Mouse (Mus musculus) myocyte (in vitro differentiated cells): Measurements from ENCODE around the gene Pygo2. TPM values are rescaled to one million over a fixed set of nuclear protein-coding genes. Genes with fewer than 3 reads are reported as not detected.

ENCODE experiments used
- H3K27me3 ChIP-seq: one replicate; pipeline ENCODE4 v1.6.1; 2011; ENCODE audit not compliant: control insufficient read depth, insufficient read depth, insufficient read length
- H3K36me3 ChIP-seq: one replicate; pipeline ENCODE4 v1.6.1; 2011; ENCODE audit not compliant: control insufficient read depth, insufficient read depth
- H3K4me2 ChIP-seq: one replicate; pipeline ENCODE4 v1.6.1; 2011; ENCODE audit warnings: low read depth, control low read depth
- H3K4me3 ChIP-seq: one replicate; pipeline ENCODE4 v1.5.1; 2011; ENCODE audit warnings: mild to moderate bottlenecking, control low read depth, moderate library complexity
- H3K79me2 ChIP-seq: one replicate; pipeline ENCODE4 v1.6.1; 2011; ENCODE audit not compliant: control insufficient read depth, insufficient read depth
- H3ac ChIP-seq: one replicate; pipeline ENCODE4 v1.6.1; 2011; ENCODE audit not compliant: control insufficient read depth, insufficient read length
- CEBPB ChIP-seq: IDR thresholded peaks from 2 replicates; pipeline ENCODE4 v1.6.1; 2011; ENCODE audit warnings: mild to moderate bottlenecking, moderate library complexity; ENCODE audit not compliant: poor library complexity, insufficient read depth, severe bottlenecking
- E2F4 ChIP-seq: IDR thresholded peaks from one replicate; pipeline ENCODE4 v1.6.1; 2011; ENCODE audit warnings: mild to moderate bottlenecking, control low read depth, moderate library complexity; ENCODE audit not compliant: insufficient read depth
- MAX ChIP-seq: IDR thresholded peaks from one replicate; pipeline ENCODE4 v1.6.1; 2011; ENCODE audit warnings: low read depth, mild to moderate bottlenecking, control low read depth
- MYOD1 ChIP-seq, 3 experiments: IDR thresholded peaks; one replicate each; pipeline ENCODE4 v1.6.1; 2011; ENCODE audit warnings: control low read depth in 2 of 3, low read depth in 2 of 3, mild to moderate bottlenecking in 2 of 3, moderate library complexity in 1 of 3; ENCODE audit not compliant: insufficient read length in 2 of 3, control insufficient read depth in 1 of 3
- MYOG ChIP-seq, 3 experiments: IDR thresholded peaks; one replicate each; pipeline ENCODE4 v1.6.1; 2011; ENCODE audit warnings: control low read depth in 2 of 3, low read depth in 2 of 3, mild to moderate bottlenecking in 2 of 3; ENCODE audit not compliant: insufficient read length in 2 of 3, control insufficient read depth in 1 of 3, insufficient read depth in 1 of 3
- POLR2A ChIP-seq: IDR thresholded peaks from one replicate; pipeline ENCODE4 v1.6.1; 2011; ENCODE audit warnings: low read depth, mild to moderate bottlenecking, control low read depth, moderate library complexity; ENCODE audit not compliant: insufficient read length
- POLR2AphosphoS2 ChIP-seq: IDR thresholded peaks from one replicate; pipeline ENCODE4 v1.6.1; 2011; ENCODE audit warnings: low read depth, control low read depth; ENCODE audit not compliant: insufficient read length
- REST ChIP-seq: IDR thresholded peaks from one replicate; pipeline ENCODE4 v1.6.1; 2011; ENCODE audit warnings: mild to moderate bottlenecking, control low read depth, moderate library complexity; ENCODE audit not compliant: insufficient read depth, insufficient read length
- SRF ChIP-seq: IDR thresholded peaks from one replicate; pipeline ENCODE4 v1.6.1; 2011; ENCODE audit warnings: low read depth; ENCODE audit not compliant: control insufficient read depth, insufficient read length
- TCF12 ChIP-seq: IDR thresholded peaks from one replicate; pipeline ENCODE4 v1.6.1; 2011; ENCODE audit warnings: mild to moderate bottlenecking, control low read depth; ENCODE audit not compliant: poor library complexity, insufficient read depth, severe bottlenecking
- TCF3 ChIP-seq: IDR thresholded peaks from one replicate; pipeline ENCODE4 v1.6.1; 2011; ENCODE audit warnings: low read depth, control low read depth; ENCODE audit not compliant: insufficient read length
- USF1 ChIP-seq: IDR thresholded peaks from one replicate; pipeline ENCODE4 v1.6.1; 2011; ENCODE audit warnings: low read depth, mild to moderate bottlenecking, control low read depth, moderate library complexity
- polyA plus RNA-seq: library from polyadenylated mRNA; unstranded; fragments of >200 nt; fragmentation: generic; extraction: Trizol; gene quantifications from one replicate; pipeline ENCODE4 v1.2.1, GENCODE M21; 2012; ENCODE audit warnings: missing spikeins

Pygo2 gene
- polyA plus RNA-seq, 1 experiment: 58.5 TPM

- H3K4me3 ChIP-seq: peak overlapping the region; percentile 99
- H3ac ChIP-seq: peak overlapping the region; percentile 66
- H3K79me2 ChIP-seq: peaks cover 35% of the 10 kb centered on the region
- peak overlapping the region; percentile 90 for H3K4me2 ChIP-seq
- TF ChIP-seq POLR2A: peak; percentile 48
- no peak for TF ChIP-seq E2F4
- peak; percentile 55 for TF ChIP-seq POLR2AphosphoS2
- no peak for TF ChIP-seq TCF12
- TF ChIP-seq TCF3: no peak
- TF ChIP-seq MAX: no peak
- TF ChIP-seq CEBPB: no peak
- TF ChIP-seq MYOD1 (IDR thresholded peaks at IDR 0.05; ENCODE audit: control insufficient read depth in 1 of 3, insufficient read length in 2 of 3, low read depth in 2 of 3): peak in 1 of 3 experiments; percentile 18
- TF ChIP-seq USF1: no peak
- TF ChIP-seq REST: no peak
- peak in 1 of 3 experiments; percentile 23 for TF ChIP-seq MYOG (IDR thresholded peaks at IDR 0.05; ENCODE audit: control insufficient read depth in 1 of 3, insufficient read depth in 1 of 3, insufficient read length in 2 of 3, low read depth in 2 of 3)
- TF ChIP-seq SRF: peak; percentile 78
- no peaks in the 10 kb centered on the region for H3K27me3 ChIP-seq
- no peaks in the 10 kb centered on the region for H3K36me3 ChIP-seq
Measured at GRCm38 (mm10) chr3:89393605-89394004, 36.4 kb upstream of the Pygo2 start.

GRCm38 (mm10) chr3:89394006-89394893 is 35.8 kb upstream of the Pygo2 start, which contains the start of gene Zbtb7b:
Gene Zbtb7b, minus strand, starts transcription at chr3:89394776.
- H3K79me2 ChIP-seq: peaks cover 29% of the 10 kb centered on the region

GRCm38 (mm10) chr3:89394894-89395256 is 35.1 kb upstream of the Pygo2 start:
- Histone ChIP-seq H3K4me2 (peak overlapping the region; percentile 90), H3K79me2 (peaks cover 22% of the 10 kb centered on the region), H3ac (no peak overlapping the region), H3K27me3 (no peaks in the 10 kb centered on the region), H3K36me3 (no peaks in the 10 kb centered on the region), H3K4me3 (peak overlapping the region; percentile 99)
- TF ChIP-seq MYOG (IDR thresholded peaks at IDR 0.05; ENCODE audit: control insufficient read depth in 1 of 3, insufficient read depth in 1 of 3, insufficient read length in 2 of 3, low read depth in 2 of 3) (no peak), POLR2A (peak; percentile 51), USF1 (no peak)

More at GRCm38 (mm10) chr3:89394006-89394893, 35.8 kb upstream of the Pygo2 start, which contains the start of gene Zbtb7b:
- Histone ChIP-seq H3ac (peak within 1 kb of the TSS; percentile 66), H3K27me3 (no peaks in the 10 kb centered on the region), H3K4me3 (peak within 1 kb of the TSS; percentile 99), H3K4me2 (peak within 1 kb of the TSS; percentile 90), H3K36me3 (no peaks in the 10 kb centered on the region)
- TF ChIP-seq TCF3 (no peak), USF1 (no peak), MYOG (IDR thresholded peaks at IDR 0.05; ENCODE audit: control insufficient read depth in 1 of 3, insufficient read depth in 1 of 3, insufficient read length in 2 of 3, low read depth in 2 of 3) (peak in 1 of 3 experiments; percentile 37), MAX (no peak), REST (no peak), TCF12 (no peak), SRF (no peak), CEBPB (no peak), POLR2A (peak; percentile 51), MYOD1 (IDR thresholded peaks at IDR 0.05; ENCODE audit: control insufficient read depth in 1 of 3, insufficient read length in 2 of 3, low read depth in 2 of 3) (peak in 1 of 3 experiments; percentile 25), POLR2AphosphoS2 (peak; percentile 32), E2F4 (no peak)

- Histone ChIP-seq H3K36me3 (no peaks in the 10 kb centered on the region), H3K27me3 (no peaks in the 10 kb centered on the region), H3K79me2 (peaks cover 17% of the 10 kb centered on the region), H3K4me2 (peak overlapping the region; percentile 90), H3K4me3 (peak overlapping the region; percentile 99), H3ac (no peak overlapping the region)
- TF ChIP-seq TCF3 (no peak), USF1 (no peak), POLR2A (no peak), TCF12 (no peak), E2F4 (no peak), CEBPB (no peak), MYOD1 (IDR thresholded peaks at IDR 0.05; ENCODE audit: control insufficient read depth in 1 of 3, insufficient read length in 2 of 3, low read depth in 2 of 3) (no peak), MYOG (IDR thresholded peaks at IDR 0.05; ENCODE audit: control insufficient read depth in 1 of 3, insufficient read depth in 1 of 3, insufficient read length in 2 of 3, low read depth in 2 of 3) (no peak), POLR2AphosphoS2 (no peak)
Measured at GRCm38 (mm10) chr3:89395419-89395805, 34.6 kb upstream of the Pygo2 start.
